Mouse (Mus musculus) telencephalon, adult 2 months (tissue): ENCODE data around the gene Zc3h10.

Experiments
- DNase-seq: peaks from one replicate; pipeline ENCODE4 v3.0.0-alpha.2; 2011; ENCODE audit warnings: low read depth, low spot score

The Zc3h10 gene

DNA sequence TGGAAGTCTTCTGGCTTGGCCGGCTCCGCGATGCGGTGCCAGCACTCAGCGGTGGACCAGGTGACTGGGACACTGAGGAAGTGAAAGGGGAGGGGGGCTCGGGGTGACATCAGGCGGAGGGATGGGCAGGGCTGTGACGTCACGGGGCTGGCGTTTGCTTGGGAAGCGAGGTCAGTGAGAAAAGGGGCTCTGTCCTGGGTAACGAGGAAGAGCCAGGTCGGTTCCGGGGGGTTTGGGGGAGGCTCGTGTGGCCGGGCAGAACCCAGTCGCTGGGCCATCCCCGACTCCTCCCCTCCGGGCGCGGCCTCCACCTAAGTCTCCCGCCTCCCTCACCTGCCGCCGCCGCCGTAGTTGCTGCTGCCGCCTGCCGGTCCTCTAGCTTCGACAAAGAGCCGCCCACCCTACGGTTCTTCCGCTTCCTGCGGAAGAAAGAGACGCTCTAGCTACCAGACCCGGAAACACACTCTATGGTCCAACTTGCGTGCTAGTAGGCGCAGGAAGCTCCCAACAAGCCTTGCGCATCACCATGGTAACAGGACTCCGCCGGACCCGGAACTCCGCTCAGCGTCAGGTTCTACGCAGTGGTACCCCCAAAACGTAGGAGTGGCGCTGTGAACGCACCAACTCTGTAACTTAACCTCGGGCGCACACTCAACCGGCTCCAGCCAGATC lies at the start of gene Zc3h10:
Gene Zc3h10, minus strand, starts transcription at position 414 of the 672 bp plus-strand sequence.
- peak; percentile 99 for DNase-seq

DNA sequence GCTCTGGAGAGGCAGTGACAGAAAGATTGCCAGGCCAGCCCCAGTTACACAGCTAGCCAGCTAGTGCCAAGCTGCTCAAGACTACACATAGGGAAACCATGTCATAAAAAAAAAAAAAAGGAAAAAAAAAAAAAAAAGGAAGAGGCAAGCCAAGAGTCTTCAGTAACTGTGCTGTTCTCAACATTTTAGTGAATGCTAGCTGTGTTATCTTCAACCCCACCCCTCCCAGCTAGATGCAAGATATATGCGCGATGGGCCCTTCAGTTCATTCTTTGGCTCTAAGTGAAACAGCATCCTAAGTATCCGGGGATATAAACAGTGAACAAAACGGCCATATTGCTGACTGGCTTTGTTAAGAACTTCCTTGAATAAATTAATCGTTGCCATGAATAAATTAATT lies 45.2 kb upstream of the Zc3h10 start:
- DNase-seq, result no peak

DNA sequence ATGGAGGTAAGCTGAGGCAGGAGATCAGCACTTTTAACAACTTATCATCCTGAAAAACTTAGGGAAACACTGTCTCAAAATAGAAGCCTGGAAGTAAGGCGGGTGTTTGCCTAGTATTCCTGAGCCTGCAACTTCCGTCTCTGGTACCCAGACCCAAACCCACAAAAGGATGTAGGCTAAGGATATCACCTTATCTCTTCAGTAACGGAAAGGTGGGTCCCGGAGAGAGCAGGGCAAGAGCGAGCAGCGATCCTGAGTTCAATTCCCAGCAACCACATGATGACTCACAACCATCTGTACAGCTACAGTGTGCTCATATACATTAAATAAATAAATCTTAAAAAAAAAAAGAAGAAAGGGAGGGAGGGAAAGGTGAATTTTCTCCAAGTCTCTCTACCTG lies 43.9 kb upstream of the Zc3h10 start:
- no peak for DNase-seq

DNA sequence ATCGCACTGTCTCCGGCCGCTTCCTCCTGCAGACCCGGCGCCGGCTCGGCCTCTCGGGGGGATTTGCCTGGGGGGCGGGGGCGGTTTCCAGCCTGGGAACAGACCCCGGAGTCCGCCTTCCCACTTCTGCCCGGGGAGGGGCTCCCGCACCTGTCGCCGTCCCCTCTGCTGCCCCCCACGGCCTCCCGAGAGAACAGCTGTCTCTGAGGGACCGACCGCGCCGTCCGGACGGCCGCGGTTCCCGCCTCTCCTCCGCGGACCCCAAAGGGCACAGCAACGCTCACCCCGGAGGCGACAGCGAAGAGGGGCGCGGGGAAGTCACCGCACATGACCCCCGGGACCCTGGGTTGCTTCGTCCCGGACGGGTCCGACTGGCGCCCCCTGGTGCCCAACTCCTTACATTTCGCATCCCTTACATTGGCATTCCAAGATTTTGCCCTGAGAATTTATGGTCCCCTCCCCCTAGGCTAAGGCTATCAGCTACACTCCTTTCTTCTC lies 42.7 kb upstream of the Zc3h10 start:
- no peak for DNase-seq

DNA sequence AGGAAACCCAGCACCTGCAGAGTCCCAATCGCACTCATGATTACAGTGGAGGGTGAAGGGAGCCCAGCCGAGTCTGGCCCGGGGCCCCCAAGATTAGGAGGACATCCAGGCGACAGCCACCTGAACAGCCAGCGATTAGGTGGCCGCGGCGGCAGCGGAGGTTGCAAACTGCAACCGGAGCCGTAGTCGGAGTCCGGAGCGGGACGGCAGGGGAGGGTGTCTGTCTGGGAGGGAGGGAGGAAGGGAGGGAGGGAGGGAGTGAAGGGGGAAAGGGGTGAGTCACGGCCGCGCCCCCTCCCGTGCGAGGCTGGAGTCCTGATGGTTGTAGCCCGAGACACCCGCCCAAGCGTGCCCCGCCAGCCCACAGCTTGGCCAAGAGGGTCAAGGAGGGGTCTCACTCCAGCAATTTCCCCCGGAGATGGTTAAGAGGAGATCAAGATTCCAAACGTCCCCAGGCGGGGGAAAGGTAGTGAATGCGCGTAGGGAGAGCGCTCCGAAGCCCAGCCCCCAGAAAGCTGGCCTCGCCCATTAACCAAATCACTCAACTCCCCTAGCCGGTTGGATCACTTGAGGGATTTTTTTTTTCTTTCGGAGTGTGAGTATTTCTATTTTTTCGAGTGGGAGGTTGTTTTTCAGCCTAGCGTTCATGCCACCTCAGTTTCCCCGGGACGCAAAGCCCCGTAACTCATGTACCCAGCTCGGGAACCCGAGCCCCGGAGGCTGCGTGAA lies 42.1 kb upstream of the Zc3h10 start, which contains the start of gene Erbb3:
Gene Erbb3, minus strand, starts transcription at position 189 of the 729 bp plus-strand sequence.
- no peak for DNase-seq

DNA sequence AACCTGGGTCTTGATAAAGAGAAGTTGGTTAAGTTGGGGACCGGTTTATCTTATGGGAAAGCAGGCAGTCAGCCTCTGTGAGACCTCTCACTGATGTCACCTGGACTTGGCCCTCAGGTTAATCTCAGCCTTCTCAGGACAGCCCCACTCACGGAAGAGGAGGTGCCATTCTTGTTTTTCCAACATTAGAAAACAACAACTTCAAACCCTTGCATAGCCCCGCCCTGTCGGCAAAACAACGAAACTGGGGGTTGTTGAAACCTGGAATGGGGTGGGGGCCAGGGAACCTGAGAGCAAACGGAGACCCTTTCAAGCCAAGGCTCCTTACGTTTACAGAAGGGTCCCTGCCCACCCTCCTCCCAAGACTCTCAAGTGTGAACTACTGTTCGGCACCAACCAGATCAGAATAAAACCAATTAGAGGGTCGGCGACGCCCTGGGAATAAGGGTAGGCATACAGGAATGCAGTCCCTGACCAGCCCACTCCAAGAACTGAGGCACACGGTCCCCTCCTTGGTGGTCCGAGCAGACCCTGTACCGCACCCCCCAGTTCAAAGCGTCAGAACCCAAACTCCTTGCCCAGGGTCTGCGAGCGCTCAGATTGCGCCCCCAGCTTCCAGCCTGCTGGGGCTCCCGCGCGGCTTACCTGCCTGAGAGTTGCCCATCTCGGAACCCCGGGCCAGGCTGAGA lies 41.3 kb upstream of the Zc3h10 start:
- no peak for DNase-seq

DNA sequence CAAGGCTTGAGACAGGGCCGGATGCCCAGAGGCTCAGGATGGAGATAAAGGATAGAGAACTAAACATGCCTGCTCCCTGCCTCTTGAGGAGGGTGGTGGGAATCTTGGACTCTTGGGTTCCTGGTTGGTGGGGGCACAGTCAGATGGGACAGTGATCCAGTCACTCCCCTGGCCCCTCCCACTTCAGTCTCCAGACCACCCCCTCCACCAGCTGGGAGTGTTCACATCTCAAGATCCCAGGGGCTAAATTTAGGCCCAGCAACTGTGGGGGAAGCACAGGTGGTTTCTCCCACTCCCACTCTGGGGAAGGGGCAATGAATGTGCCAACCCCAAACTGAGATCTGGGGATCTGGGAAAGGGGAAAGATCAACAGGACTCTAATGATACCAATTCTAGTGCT lies 40.6 kb upstream of the Zc3h10 start:
- DNase-seq, result no peak

DNA sequence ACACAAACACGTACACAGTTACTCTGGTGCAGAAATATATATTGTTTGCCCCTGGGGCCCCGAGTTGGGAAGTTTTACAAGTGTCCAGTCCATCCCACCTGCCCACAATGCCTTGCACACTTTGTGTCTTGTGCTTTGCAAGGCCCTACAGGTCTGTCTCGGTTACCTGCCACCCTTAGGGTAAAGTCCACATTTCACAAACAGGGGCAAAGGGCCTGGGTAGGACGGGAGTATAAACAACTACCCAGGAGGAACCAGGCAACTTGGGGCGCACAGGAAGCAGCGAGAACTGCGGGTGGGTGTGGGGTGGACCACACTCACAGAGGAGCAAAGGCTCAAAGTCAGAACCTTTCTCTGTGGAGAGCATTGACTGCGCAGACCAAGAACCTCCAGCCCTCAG lies 40.1 kb upstream of the Zc3h10 start:
- no peak for DNase-seq

DNA sequence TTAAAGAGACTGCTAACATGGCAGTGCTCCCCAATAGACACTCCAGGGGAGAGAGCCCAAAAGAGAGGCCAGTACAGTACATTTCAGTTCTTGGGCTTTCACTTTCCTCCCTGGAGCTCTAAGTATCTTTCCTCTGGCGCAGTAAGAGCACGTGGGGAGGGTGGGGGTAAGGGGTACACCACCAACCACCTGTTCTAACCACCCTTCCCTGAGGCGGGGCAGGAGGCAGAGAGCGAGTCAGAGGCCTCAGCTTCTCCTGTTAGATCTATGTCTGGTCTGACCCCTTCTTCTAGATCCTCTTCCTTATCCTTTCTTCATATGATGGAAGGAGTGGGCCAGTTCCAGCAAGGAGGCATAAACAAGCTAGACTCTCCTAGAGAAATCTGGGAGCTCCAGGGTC lies 39.5 kb upstream of the Zc3h10 start:
- no peak for DNase-seq

DNA sequence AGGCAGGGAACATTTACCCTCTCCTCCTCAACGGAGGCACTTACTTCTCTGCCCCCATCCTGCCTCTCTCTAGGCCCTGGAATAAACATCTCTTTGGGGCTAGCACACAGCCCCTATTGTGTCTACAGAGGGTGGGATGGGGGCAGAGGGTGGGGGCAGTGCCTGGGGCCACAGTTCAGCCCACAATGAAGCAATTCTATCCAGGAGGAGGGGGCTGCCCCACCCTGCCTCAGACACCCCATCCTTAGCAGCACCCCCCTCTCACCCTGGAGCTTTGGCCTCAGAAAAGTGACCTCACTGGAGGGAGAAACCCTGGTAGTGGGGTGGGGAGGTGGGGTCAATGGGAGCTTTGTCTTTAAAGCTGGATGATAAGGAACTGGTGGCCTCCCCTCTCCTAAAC lies 39.0 kb upstream of the Zc3h10 start:
- DNase-seq, result peak; percentile 66

DNA sequence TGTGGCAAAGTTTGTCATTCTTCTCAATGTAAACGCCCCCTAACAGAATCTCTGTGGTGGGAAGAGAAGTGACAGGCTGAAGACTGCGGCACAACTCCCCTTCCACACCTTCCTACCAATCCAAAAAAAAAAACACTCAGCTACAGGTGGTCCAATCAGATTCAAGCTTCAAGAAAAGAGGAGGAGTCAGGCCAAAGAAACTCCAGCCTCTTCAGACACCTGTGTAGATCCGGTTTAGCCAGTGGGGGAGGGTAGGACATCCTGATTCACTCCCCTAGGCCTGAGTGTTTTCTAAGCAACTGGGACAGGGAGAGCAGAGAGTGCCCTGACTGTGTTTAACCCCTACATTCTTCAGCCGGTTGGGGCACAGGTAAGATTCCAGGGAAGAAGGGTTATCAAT lies 36.8 kb upstream of the Zc3h10 start:
- no peak for DNase-seq

DNA sequence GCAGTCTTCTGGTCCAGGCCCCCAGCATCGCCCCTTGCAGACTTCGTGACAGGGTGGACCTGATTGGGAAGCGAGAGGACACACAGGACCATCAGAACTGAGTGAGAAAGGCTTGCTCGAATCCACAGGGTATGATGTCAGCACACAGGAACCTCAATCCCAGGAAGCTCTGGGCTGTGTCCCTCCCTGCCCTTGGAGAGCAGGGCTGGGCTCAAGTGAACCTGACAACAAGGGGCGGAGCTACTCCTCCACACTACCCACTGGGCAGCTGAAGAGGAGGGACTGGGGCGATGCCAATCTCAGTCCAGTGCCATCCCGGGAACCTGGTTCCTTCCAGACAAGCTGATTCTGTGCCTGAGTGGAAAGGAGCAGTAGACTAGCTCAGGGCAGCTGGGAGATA lies 36.1 kb upstream of the Zc3h10 start:
- DNase-seq, result no peak

DNA sequence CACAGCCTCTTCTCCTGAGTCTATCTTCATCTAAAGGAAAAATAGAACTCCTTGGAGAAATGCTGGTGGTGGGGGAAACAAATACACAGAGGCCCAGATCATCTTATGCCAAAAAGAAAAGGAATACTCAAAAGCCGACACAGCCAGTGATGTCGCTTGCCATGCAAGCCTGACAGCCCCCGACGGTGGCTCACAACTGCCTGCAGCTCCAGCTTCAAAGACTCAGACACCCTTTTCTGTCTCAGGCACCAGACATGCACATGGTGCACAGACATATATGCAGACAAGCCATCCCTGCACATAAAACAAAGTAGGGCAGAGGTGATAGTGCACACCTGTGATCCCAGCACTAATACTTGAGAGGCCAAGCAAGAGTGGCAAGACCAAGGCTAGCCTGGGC lies 32.2 kb upstream of the Zc3h10 start:
- DNase-seq, result no peak

DNA sequence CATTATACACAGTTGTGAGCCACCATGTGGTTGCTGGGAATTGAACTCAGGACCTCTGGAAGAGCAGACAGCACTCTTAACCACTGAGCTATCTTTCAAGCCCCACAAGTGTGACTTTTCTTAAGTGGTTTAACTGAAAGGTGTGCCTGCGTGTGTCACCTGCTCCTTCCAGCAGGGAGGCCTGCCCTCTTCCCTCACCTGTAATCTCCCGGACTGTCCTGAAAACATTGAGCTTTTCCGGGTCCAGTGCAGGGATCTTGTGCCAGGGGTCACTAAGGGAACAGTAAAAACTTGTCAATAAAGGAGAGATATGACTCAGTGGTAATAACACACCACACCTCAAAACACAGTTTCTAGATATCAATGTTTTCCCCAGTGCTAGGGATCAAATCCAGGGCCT lies 31.7 kb upstream of the Zc3h10 start:
- no peak for DNase-seq

DNA sequence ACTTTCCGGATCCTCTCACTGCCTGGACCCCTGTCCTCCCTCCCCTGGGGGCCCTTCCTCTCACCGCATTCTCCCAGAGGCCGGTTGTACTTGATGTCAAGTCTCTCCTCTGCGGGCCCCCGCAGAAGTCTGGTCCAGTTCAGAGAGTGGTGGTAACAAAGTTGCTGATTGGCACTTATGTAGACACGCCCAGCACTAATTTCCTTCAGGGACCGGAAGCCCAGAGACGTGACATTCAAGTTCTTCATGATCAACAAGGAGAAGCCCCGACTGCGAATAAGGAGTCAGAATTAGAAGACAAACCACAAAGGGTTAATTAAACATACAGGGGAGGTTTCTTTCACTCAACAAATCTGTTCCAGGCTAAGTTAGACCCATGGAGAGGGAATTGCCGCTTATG lies 30.8 kb upstream of the Zc3h10 start:
- DNase-seq, result no peak

DNA sequence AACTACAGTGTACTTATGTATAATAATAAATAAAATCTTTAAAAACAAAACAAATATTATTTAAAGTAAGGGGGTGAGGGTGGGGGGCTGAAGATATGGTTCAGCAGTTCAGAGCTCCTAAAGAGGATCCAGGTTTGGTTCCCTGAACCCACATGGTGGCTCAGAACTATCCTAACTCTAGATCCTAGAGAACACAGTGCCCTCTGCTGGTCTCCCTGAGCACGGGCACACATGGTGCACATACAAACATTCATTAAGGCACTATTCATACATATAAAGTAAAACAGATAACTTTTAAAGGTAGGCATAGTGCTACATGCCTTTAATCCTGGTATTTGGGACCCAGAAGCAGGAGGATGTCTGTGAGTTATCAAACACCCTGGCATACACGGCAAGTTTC lies 27.5 kb upstream of the Zc3h10 start:
- DNase-seq, result no peak

DNA sequence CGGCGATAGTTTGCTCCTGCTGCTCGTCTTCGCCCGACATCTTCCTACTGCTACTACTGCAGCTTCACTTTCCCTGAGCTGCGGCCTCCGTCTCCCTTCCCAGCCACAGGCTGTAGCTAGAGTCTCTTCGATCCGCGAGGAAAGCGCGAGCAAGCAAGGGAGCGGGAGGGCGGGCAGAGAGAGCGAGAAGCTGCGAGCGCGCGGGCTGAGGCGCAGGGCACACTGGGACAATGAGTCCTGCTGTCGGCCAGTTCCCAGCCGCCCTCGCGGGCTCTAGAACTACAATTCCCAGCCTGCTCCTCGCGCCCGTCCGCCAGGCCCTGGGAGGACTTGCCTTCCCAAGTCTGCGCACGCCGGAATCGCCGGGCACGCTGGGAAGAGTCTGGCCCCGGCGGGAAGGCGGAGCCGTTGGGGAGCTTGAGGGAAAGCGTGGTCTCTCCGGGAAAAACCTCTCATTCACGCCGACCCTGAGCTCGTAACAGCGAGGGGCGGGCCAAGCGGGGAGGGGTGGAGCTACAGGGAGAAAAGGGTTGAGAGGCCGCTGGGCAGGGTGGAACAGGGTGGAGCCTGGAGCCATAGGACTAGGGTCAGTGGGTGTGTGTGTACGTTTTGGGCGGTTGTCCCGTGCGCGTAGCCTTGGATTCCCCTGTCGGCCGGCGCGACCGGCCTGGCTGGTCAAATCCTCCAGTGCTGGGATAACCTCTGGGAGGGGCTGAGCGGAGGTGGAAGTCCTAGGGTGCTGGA lies 18.4 kb upstream of the Zc3h10 start, which contains the start of gene Pa2g4:
Gene Pa2g4, minus strand, starts transcription at position 200 of the 744 bp plus-strand sequence.
- DNase-seq, result peak; percentile 98

DNA sequence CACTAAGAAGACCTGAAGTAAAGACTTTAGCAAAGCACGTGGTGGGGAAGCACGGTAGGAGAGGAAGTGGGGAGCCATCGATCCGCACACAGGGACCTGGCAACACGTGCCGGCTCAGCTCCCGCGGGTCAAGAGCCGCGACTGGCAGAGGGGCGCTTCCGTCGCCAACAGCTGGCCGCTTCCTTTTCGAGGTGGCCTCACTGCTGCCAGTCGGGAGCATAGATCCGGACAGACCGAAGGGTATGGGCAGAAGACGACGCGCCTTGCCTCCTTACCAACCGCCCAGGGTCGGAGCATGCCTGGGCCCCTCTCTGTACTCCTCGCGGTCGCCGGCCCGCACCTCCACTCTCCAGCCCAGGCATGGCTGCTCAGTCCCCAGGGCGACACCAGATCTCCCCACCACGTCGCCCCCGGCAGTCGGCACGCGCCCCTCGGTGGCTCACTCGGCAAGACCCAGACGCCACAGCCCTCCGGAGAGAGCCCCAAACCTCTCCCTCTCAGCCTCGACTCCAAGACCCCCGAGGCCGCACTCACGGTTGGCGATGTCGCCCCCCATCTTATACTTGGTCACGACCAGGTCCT lies 17.7 kb upstream of the Zc3h10 start:
- no peak for DNase-seq

DNA sequence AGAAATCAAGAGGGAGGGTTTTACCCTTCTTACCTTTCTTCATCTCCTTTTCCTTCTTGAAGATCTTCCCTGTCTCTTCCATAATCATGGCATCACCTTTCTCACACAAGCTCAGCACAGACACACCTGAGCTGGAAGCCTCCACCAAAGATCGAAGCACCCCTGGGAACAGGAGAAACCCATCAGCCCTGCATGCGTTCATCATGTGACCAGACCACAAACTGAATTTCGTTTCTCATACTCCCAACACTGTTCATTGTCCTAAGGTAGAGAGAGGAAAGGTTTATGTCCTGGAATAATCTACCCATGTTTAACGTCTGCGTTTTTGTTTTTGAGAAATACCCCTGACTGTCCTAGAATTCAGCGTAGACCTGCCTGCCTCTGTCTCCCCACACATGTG lies 16.0 kb upstream of the Zc3h10 start:
- DNase-seq, result no peak

DNA sequence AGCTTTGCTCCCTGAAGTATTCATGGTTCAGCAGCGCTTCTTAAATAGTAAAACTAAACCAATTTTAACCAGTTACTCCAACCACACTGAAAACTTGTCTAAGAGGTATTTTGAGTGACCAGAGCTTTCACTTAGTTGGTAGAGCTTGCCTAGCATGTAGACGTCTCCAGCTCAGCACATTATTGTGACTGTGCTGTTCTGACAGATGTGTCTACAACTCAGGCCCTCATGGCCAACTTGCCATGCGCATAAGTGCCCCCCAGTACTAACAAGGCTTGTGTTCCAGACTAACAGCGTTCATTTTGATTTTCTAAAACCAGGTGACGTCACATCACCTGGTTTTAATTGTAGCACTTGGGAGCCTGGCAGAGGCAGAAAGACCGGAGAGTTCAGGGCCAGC lies 9.4 kb upstream of the Zc3h10 start:
- DNase-seq, result no peak

DNA sequence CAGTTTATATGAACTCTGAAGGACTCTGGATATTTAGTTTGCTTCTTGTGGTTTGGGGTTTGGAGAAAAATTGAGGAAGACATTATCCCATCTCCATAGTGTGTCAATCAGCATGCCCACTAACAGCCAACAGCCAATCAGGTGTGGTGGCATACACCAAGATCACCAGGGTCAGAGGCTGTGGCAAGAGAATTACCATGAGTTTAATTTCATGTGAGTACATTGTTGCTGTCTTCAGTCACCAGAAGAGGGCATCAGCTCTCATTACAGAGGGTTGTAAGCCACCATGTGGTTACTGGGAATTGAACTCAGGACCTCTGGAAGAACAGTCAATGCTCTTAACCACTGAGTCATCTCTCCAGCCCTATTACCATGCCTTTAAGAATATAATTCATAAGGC lies 8.7 kb upstream of the Zc3h10 start:
- DNase-seq, result no peak
